Mouse (Mus musculus) kidney, postnatal 4 days (tissue): ENCODE results near the gene Ciart.
"Not testable (repeated sequence)": the region's sequence is repeated elsewhere in the genome, so short reads cannot be mapped to it uniquely, and the experiment has no call there.

Experiments
- DNase-seq, 2 experiments: peaks; one replicate each; pipeline ENCODE4 v3.0.0; 2021; ENCODE audit warnings: mixed read lengths in 2 of 2

The Ciart gene

GRCm38 (mm10) chr3:95901616-95902372, 19.7 kb upstream of the Ciart start:
- peak in 1 of 2 experiments; percentile 55 for DNase-seq

- no peak for DNase-seq
Observed at GRCm38 (mm10) chr3:95899800-95900524, 17.9 kb upstream of the Ciart start.

- not testable (repeated sequence) for DNase-seq
Observed at GRCm38 (mm10) chr3:95895501-95895900, 13.4 kb upstream of the Ciart start.

- DNase-seq, result peak; percentile 77 to 84
Observed at GRCm38 (mm10) chr3:95894317-95895160, 12.5 kb upstream of the Ciart start.

GRCm38 (mm10) chr3:95893606-95894316, 11.7 kb upstream of the Ciart start, which contains the start of gene Aph1a:
Aph1a (plus strand) TSS chr3:95893969.
- peak; percentile 95 to 97 for DNase-seq

GRCm38 (mm10) chr3:95893126-95893525, 11.1 kb upstream of the Ciart start:
- peak; percentile 42 to 59 for DNase-seq

- DNase-seq, result no peak
Observed at GRCm38 (mm10) chr3:95892066-95893052, 10.3 kb upstream of the Ciart start.

- peak; percentile 66 to 77 for DNase-seq
Observed at GRCm38 (mm10) chr3:95891211-95892065, 9.4 kb upstream of the Ciart start, which contains the start of gene BC028528. BC028528 (minus strand) TSS chr3:95892005.

GRCm38 (mm10) chr3:95889664-95890063, 7.6 kb upstream of the Ciart start:
- DNase-seq, result no peak

- peak; percentile 51 to 62 for DNase-seq
Observed at GRCm38 (mm10) chr3:95887596-95887995, 5.5 kb upstream of the Ciart start.

GRCm38 (mm10) chr3:95884400-95884799, 2.3 kb upstream of the Ciart start:
- DNase-seq, result no peak

GRCm38 (mm10) chr3:95882816-95883425, 870 bp upstream of the Ciart start:
- peak; percentile 86 to 91 for DNase-seq

GRCm38 (mm10) chr3:95879063-95879462, 3.0 kb downstream of the Ciart start:
- DNase-seq, result no peak

- DNase-seq, result no peak
Observed at GRCm38 (mm10) chr3:95872048-95872447, 10.0 kb downstream of the Ciart start.

- peak; percentile 88 to 93 for DNase-seq
Observed at GRCm38 (mm10) chr3:95871392-95871867, 10.6 kb downstream of the Ciart start, which contains the start of gene Mrps21. Mrps21 (minus strand) TSS chr3:95871519.

GRCm38 (mm10) chr3:95870976-95871375, 11.1 kb downstream of the Ciart start:
- no peak for DNase-seq

- DNase-seq, result no peak
Observed at GRCm38 (mm10) chr3:95867408-95867807, 14.6 kb downstream of the Ciart start.

- no peak for DNase-seq
Observed at GRCm38 (mm10) chr3:95866071-95866470, 16.0 kb downstream of the Ciart start.

- no peak for DNase-seq
Observed at GRCm38 (mm10) chr3:95865571-95865970, 16.5 kb downstream of the Ciart start.
